Mouse (Mus musculus) G1E (cell line): ENCODE measurements around the gene Hoxa7.

Source experiments
- CTCF ChIP-seq: IDR thresholded peaks from 2 replicates; pipeline ENCODE4 v1.5.1; 2012; ENCODE audit warnings: low read depth, low read length, inconsistent platforms, mixed read lengths
- GATA1 ChIP-seq: IDR thresholded peaks from 2 replicates; pipeline ENCODE4 v1.6.1; 2012; ENCODE audit warnings: borderline replicate concordance, low read length, inconsistent platforms, mixed read lengths
- GATA2 ChIP-seq: IDR thresholded peaks from 2 replicates; pipeline ENCODE4 v1.6.1; 2012; ENCODE audit warnings: low read depth, low read length, inconsistent platforms, borderline replicate concordance

DNA sequence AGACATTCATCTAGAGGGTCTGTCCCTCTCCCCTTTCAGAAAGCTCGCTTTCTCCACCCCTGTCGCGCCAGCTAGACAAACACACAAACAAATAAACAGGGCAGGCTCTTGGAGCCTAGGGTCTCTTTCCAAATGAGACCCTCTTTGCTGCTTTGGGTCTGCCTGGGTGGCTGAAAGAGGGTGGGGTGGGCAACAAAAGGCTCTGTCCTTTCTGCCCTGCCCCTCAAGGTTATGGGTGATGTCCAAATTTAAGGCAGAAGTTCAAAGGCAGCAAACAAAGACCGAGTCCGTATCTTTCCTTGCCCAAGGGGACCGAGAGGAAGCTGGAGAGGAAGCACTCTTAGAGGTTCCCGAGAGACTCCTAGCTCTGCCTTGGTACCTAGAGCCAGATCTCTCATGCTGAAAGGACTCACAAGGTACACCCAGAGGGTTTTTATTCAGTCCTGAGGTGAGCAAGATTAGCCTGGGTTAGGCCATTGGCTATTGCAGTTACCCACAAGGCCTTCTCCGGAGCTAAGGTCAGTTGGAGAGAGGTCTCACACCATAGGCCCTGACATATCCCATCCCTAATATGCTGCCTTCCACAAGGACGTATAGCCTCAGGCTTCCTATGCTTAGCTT lies 19.5 kb upstream of the Hoxa7 start:
- no peak for TF ChIP-seq CTCF
- no peak for TF ChIP-seq GATA1
- TF ChIP-seq GATA2, result no peak
